Mouse (Mus musculus) C3H10T1/2 (cell line): ENCODE measurements around the gene Il1rn. TPM values are rescaled to one million over a fixed set of nuclear protein-coding genes. Genes with fewer than 3 reads are reported as not detected.

Source experiments
- polyA plus RNA-seq, 2 experiments: library from polyadenylated mRNA; unstranded; fragments of >200 nt; fragmentation: generic; extraction: Trizol; gene quantifications; one replicate each; pipeline ENCODE4 v1.2.1; 2012; ENCODE audit warnings: missing spikeins in 2 of 2

Gene Il1rn
- polyA plus RNA-seq = 10 to 100 TPM in 1 of 2 experiments, under 1 TPM in 1; 0.04 to 12.5 TPM

DNA sequence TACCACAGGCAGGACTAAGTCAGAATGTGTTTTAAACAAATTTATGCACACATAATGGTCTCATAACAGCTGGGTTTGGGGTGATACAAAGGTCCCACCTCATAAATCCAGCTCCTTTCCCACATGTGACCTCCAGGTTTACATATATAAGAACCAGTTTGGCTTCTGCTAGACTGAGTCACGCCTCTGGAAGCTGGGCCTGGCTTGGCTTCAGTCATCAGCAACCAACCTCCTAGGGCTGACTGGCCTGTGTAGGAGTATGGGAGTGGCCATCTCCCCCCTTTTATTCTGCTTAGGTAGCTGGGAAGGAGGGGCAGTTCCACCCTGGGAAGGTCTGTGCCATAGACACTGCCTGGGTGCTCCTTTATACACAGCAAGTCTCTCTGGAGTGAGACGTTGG, at the start of gene Il1rn:
TSS of gene Il1rn (plus strand) at position 309 of the 400 bp plus-strand sequence.

DNA sequence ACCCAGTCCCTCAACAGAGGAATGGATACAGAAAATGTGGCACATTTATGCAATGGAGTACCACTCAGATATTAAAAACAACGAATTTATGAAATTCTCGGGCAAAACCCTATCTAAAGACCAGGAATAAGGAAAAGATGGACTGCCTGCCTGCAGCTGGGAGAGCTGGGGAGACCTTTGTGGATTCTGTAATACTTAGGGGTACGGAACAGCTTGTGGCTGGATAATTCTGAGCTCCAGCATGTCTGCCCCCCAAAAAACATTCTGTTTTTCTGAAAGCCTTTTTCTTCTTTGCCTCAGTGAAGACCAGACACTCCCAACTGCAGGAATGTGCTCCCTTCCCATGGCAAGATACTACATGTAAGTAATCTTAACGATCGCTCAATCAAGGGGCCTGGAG, 45.8 kb upstream of the Il1rn start, which contains the start of gene Il1f10:
TSS of gene Il1f10 (plus strand) at position 301 of the 400 bp plus-strand sequence.

DNA sequence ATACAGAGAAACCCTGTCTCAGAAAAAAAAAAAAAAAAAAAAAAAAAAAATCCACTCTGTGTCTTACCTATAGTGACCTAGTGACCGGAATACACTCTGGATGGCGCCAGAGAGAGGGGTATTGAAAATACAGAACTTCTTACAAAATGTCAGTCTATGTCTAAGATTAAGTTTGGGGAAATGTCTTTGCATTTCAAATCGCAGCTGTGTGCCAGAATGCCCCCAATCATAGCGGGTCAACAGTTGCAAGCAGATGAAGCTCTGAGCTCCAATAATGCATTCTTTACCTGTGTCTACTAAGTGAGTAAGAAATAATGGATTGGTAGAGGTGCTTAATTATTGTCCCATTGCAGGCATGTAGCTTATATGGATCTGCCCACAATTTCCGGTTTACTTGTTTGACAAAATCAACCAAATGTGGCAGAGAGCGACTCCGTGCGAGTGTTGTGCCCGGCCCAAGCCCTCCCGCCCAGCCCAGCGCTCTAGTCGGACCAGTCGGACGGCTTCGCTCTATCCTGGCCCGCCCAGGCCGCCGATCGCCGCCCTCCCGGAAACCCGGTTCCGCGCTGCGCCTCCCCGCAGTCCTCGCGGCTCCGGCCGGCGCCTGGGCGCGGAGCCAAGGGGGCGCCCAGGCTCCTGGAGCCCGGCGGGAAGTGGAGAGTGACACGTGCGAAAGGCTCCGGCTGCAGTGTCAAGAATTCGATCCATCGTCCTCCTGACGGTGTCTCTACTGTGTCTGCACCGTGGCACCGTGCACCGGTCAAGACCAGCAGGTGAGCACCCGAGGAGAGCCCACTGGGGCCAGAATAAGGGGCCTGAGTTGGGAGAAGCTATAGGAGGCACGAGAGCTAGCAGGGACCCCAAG, 30.6 kb downstream of the Il1rn start, which contains the start of gene Psd4:
TSS of gene Psd4 (plus strand) at position 551 of the 865 bp plus-strand sequence.

Other genes with a start within 250 kb of the Il1rn start
- not detected for gene Tbpl2, start 240.3 kb upstream of the Il1rn start, polyA plus RNA-seq
- gene Il1f8, start 183.7 kb upstream of the Il1rn start, polyA plus RNA-seq = not detected
- not detected for gene Il1f9, start 150.4 kb upstream of the Il1rn start, polyA plus RNA-seq
- gene Il1f6, start 121.4 kb upstream of the Il1rn start, polyA plus RNA-seq = not detected
- gene Il1f5, start 59.9 kb upstream of the Il1rn start, polyA plus RNA-seq = not detected
- not detected for gene Il1f10, start 45.7 kb upstream of the Il1rn start, polyA plus RNA-seq
- gene Psd4, start 30.7 kb downstream of the Il1rn start, polyA plus RNA-seq = 1 to 10 TPM in 1 of 2 experiments, not detected in 1; 1.7 TPM
- gene Pax8, start 138.7 kb downstream of the Il1rn start, polyA plus RNA-seq = under 1 TPM; 0.02 to 0.18 TPM